Comparison of ENCODE assay signal across 18 mouse cellular contexts in the genomic region with DNA sequence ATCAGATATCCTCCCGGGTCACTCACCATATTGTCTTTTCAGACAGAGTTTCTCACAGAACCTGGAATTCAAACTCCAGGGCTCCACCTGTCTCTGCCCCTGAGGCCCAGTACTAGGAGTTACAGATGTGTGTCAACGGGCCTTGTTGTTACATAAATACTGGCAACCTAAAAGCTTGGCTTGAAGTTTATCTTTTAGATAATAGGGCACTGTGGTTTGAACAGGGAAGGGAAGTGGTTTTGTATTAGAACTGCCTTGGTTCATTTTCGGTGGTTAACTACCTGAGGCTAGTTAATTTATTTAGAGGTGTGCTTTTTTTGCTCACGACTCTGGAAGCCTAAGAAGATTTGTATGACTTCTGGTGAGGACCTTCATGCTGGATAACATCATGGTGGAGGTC. TPM values are rescaled to one million over a fixed set of nuclear protein-coding genes. Genes with fewer than 3 reads are reported as not detected.
DNase-seq lines count a peak whose midpoint lies in the region; ATAC-seq lines count a peak whose summit lies in the region.
"Had no signal": no experiment of that assay in that cellular context is flagged by ENCODE, and none has a peak within 500 bp of the region (broad histone marks: within the 10 kb centered on the region; RNA-seq: fewer than 3 reads in every experiment).

No protein-coding gene starts in this region.

- H3K9ac ChIP-seq in heart, embryonic 16.5 days (ENCODE audit: low read length), result no peak overlapping the region
- H3K9ac ChIP-seq in liver, embryonic 11.5 days (ENCODE audit: low read depth, low read length), result no peak overlapping the region
- H3K9ac ChIP-seq: embryonic facial prominence, embryonic 12.5 days; forebrain, embryonic 13.5 days; hindbrain, embryonic 15.5 days; limb, embryonic 15.5 days had no signal

- no peak for DNase-seq in heart, postnatal 36 days
- no peak for DNase-seq in liver, embryonic 11.5 days (ENCODE audit: low spot score)
- DNase-seq in left cerebral cortex, postnatal 14 days (ENCODE audit: low spot score in 2 of 2), result no peak
- no peak for DNase-seq in urinary bladder, adult 18-20 months (ENCODE audit: low spot score in 2 of 2)
- DNase-seq: cerebellum, postnatal 10 days; thymus, postnatal 25 days had no signal

- H3K4me2 ChIP-seq in heart, embryonic 16.5 days (ENCODE audit: low read depth, low read length), result peak overlapping the region; percentile 49; the same call in 1 of the 2 replicates
- H3K4me2 ChIP-seq in liver, embryonic 11.5 days, result peak overlapping the region; percentile 57
- H3K4me2 ChIP-seq: forebrain, embryonic 13.5 days; limb, embryonic 15.5 days had no signal

- no peak for ATAC-seq in heart, embryonic 16.5 days (replicated peaks; ENCODE audit: extremely low read depth, insufficient read depth, low FRiP score)
- ATAC-seq in megakaryocyte, adult 5-6 weeks (ENCODE audit: poor library complexity, severe bottlenecking), result no peak
- no peak for ATAC-seq in liver, embryonic 11.5 days (replicated peaks; ENCODE audit: low FRiP score)
- ATAC-seq: forebrain, embryonic 13.5 days had no signal

- no peaks in the 10 kb centered on the region for H3K9me3 ChIP-seq in heart, embryonic 16.5 days (replicated peaks; ENCODE audit: control insufficient read depth, low read length)
- no peaks in the 10 kb centered on the region for H3K9me3 ChIP-seq in megakaryocyte, embryonic 14.5 days
- no peaks in the 10 kb centered on the region for H3K9me3 ChIP-seq in liver, embryonic 11.5 days (ENCODE audit: control insufficient read depth, low read length)
- H3K9me3 ChIP-seq: embryonic facial prominence, embryonic 12.5 days; forebrain, embryonic 13.5 days; hindbrain, embryonic 15.5 days; limb, embryonic 15.5 days had no signal

- peaks cover 18% of the 10 kb centered on the region for H3K4me1 ChIP-seq in heart, embryonic 16.5 days (ENCODE audit: control insufficient read depth, insufficient read depth, low read length)
- peaks cover 50% of the 10 kb centered on the region for H3K4me1 ChIP-seq in megakaryocyte, embryonic 14.5 days
- peaks cover 14% of the 10 kb centered on the region for H3K4me1 ChIP-seq in liver, embryonic 11.5 days (replicated peaks; ENCODE audit: control insufficient read depth, insufficient read depth, low read length)

- WGBS in heart, embryonic 16.5 days, result 29% methylated on average over 4 of the region's 4 CpGs
- WGBS in liver, embryonic 11.5 days, result 24% methylated on average over 4 of the region's 4 CpGs

- no peak overlapping the region for H3K4me3 ChIP-seq in heart, embryonic 16.5 days (ENCODE audit: low read length)
- peak overlapping the region; percentile 83 for H3K4me3 ChIP-seq in megakaryocyte, embryonic 14.5 days (replicated peaks)
- no peak overlapping the region for H3K4me3 ChIP-seq in liver, embryonic 11.5 days (ENCODE audit: low read depth, low read length)
- H3K4me3 ChIP-seq: embryonic facial prominence, embryonic 12.5 days; forebrain, embryonic 13.5 days; hindbrain, embryonic 15.5 days; limb, embryonic 15.5 days had no signal

- 0 out of 2 replicates have a peak, but pooled peaks cover 3% of the 10 kb centered on the region for H3K27me3 ChIP-seq in heart, embryonic 16.5 days (ENCODE audit: control insufficient read depth, insufficient read depth, low read length)
- peaks cover 87% of the 10 kb centered on the region for H3K27me3 ChIP-seq in megakaryocyte, embryonic 14.5 days (replicated peaks)
- peaks cover 9% of the 10 kb centered on the region for H3K27me3 ChIP-seq in liver, embryonic 11.5 days (replicated peaks; ENCODE audit: control insufficient read depth, insufficient read depth, low read length)
- H3K27me3 ChIP-seq: embryonic facial prominence, embryonic 12.5 days; limb, embryonic 15.5 days had no signal

- intact Hi-C loops in heart, postnatal 36 days (cut with DNase I), result no loop called here
- intact Hi-C loops in left cerebral cortex, postnatal 14 days (cut with DNase I), result no loop called here

- peak overlapping the region; percentile 80 for H3K27ac ChIP-seq in heart, embryonic 16.5 days (ENCODE audit: low read length)
- 0 out of 2 replicates have a peak overlapping the region, but pooled peaks have one; percentile 54 for H3K27ac ChIP-seq in liver, embryonic 11.5 days (ENCODE audit: low read depth, low read length)
- H3K27ac ChIP-seq: forebrain, embryonic 13.5 days; hindbrain, embryonic 15.5 days had no signal

- no peaks in the 10 kb centered on the region for H3K36me3 ChIP-seq in heart, embryonic 16.5 days (ENCODE audit: control insufficient read depth, insufficient read depth)
- no peaks in the 10 kb centered on the region for H3K36me3 ChIP-seq in megakaryocyte, embryonic 14.5 days (replicated peaks; ENCODE audit: low read length)
- H3K36me3 ChIP-seq in liver, embryonic 11.5 days (ENCODE audit: control insufficient read depth, insufficient read depth, low read length), result no peaks in the 10 kb centered on the region
- H3K36me3 ChIP-seq: embryonic facial prominence, embryonic 12.5 days; hindbrain, embryonic 15.5 days; limb, embryonic 15.5 days had no signal

RNA-seq across cellular contexts. Expression of gene Sost, which starts 13.4 kb away (rescaled TPM):
- polyA plus RNA-seq in heart, embryonic 16.5 days (2015; fragmentation: Nextera tagmentation; extraction: Ambion mirVana), result 2.3 and 2.4 TPM in 2 replicates
- 1 to 10 TPM; 2.1 to 2.7 TPM for total RNA-seq in heart, postnatal 36 days (2021)
- not detected in 2 replicates for polyA plus RNA-seq in megakaryocyte, embryonic 14.5 days (2012; ENCODE audit: insufficient read depth, low replicate concordance)
- total RNA-seq in megakaryocyte, adult 5-6 weeks (2015), result not detected in 2 replicates
- not detected in 2 replicates for total RNA-seq in megakaryocyte, adult 5-6 weeks (2017)
- polyA plus RNA-seq in liver, embryonic 11.5 days (2014; fragmentation: Nextera tagmentation; extraction: Ambion mirVana), result not detected in 2 replicates
- not detected for total RNA-seq in left cerebral cortex, postnatal 14 days (2021)
- total RNA-seq: adrenal gland, adult 18-20 months; CH12.LX; gastrocnemius, adult 18-20 months; megakaryocyte-erythroid progenitor cell, adult 5-6 weeks had no signal
- polyA plus RNA-seq: forebrain, embryonic 13.5 days had no signal

RNA-seq across cellular contexts. Expression of gene Cfap97d1, which starts 30.6 kb away (rescaled TPM):
- polyA plus RNA-seq in heart, embryonic 16.5 days (2015; fragmentation: Nextera tagmentation; extraction: Ambion mirVana), result not detected in 2 replicates
- total RNA-seq in heart, postnatal 36 days (2021), result not detected
- not detected in 2 replicates for polyA plus RNA-seq in megakaryocyte, embryonic 14.5 days (2012; ENCODE audit: insufficient read depth, low replicate concordance)
- not detected in 2 replicates for total RNA-seq in megakaryocyte, adult 5-6 weeks (2015)
- total RNA-seq in megakaryocyte, adult 5-6 weeks (2017), result not detected in 2 replicates
- polyA plus RNA-seq in liver, embryonic 11.5 days (2014; fragmentation: Nextera tagmentation; extraction: Ambion mirVana), result not detected in 2 replicates
- total RNA-seq in left cerebral cortex, postnatal 14 days (2021), result not detected
- total RNA-seq: adrenal gland, adult 18-20 months; CH12.LX; gastrocnemius, adult 18-20 months; left cerebral cortex, adult 8-10 months; megakaryocyte-erythroid progenitor cell, adult 5-6 weeks had no signal
- polyA plus RNA-seq: embryonic facial prominence, embryonic 12.5 days; forebrain, embryonic 13.5 days; hindbrain, embryonic 15.5 days; limb, embryonic 15.5 days had no signal

RNA-seq across cellular contexts. Expression of gene Dusp3, which starts 33.4 kb away (rescaled TPM):
- polyA plus RNA-seq in heart, embryonic 16.5 days (2015; fragmentation: Nextera tagmentation; extraction: Ambion mirVana), result 57.3 and 58.8 TPM in 2 replicates
- total RNA-seq in heart, postnatal 36 days (2021), result 100 to 1,000 TPM; 113 to 123 TPM
- 47.3 and 165 TPM in 2 replicates for polyA plus RNA-seq in megakaryocyte, embryonic 14.5 days (2012; ENCODE audit: insufficient read depth, low replicate concordance)
- total RNA-seq in megakaryocyte, adult 5-6 weeks (2015), result 24.9 and 30.3 TPM in 2 replicates
- total RNA-seq in megakaryocyte, adult 5-6 weeks (2017), result 21.9 and 25.2 TPM in 2 replicates
- 20.5 and 21.2 TPM in 2 replicates for polyA plus RNA-seq in liver, embryonic 11.5 days (2014; fragmentation: Nextera tagmentation; extraction: Ambion mirVana)
- total RNA-seq in left cerebral cortex, postnatal 14 days (2021), result 100 to 1,000 TPM; 191 to 205 TPM

RNA-seq across cellular contexts. Expression of gene Meox1, which starts 59.3 kb away (rescaled TPM):
- 14.9 and 15.0 TPM in 2 replicates for polyA plus RNA-seq in heart, embryonic 16.5 days (2015; fragmentation: Nextera tagmentation; extraction: Ambion mirVana)
- total RNA-seq in heart, postnatal 36 days (2021), result 1 to 10 TPM; 6.9 to 8.0 TPM
- polyA plus RNA-seq in megakaryocyte, embryonic 14.5 days (2012; ENCODE audit: insufficient read depth, low replicate concordance), result not detected in 2 replicates
- not detected in 2 replicates for total RNA-seq in megakaryocyte, adult 5-6 weeks (2015)
- total RNA-seq in megakaryocyte, adult 5-6 weeks (2017), result 0.15 TPM in 1 of 2 replicates, not detected in the other
- 2.8 and 3.6 TPM in 2 replicates for polyA plus RNA-seq in liver, embryonic 11.5 days (2014; fragmentation: Nextera tagmentation; extraction: Ambion mirVana)
- total RNA-seq in left cerebral cortex, postnatal 14 days (2021), result 1 to 10 TPM; 2.1 to 2.4 TPM
- total RNA-seq: CH12.LX; megakaryocyte-erythroid progenitor cell, adult 5-6 weeks had no signal
